Mouse (Mus musculus) mouse embryonic stem cell (cell line): Measurements from ENCODE around the gene Trip11.

Source experiments
- in situ Hi-C, 2 experiments: fragments of 300-500 bp; cut with MboI; formaldehyde crosslinking; loops; 1 replicate in 1 of 2; 3 replicates in 1 of 2; pipeline ENCODE4 v1.14.3; 2019 to 2020; ENCODE audit warnings: low sequenced_read_pairs in 2 of 2, low pct_unique_long_range_greater_than_20kb in 1 of 2, mixed read lengths in 1 of 2; ENCODE audit not compliant: unreplicated experiment in 1 of 2

The Trip11 gene

GRCm38 (mm10) chr12:101834715-101835114, 78.4 kb downstream of the Trip11 start:
- in situ Hi-C loops = no loop called here

- in situ Hi-C loops = no loop called here
These were observed 79.3 kb downstream of the Trip11 start for GRCm38 (mm10) chr12:101833776-101834175.

GRCm38 (mm10) chr12:101833115-101833506, 80.0 kb downstream of the Trip11 start:
- in situ Hi-C loops = no loop called here

- in situ Hi-C loops = no loop called here
These were observed 80.6 kb downstream of the Trip11 start for GRCm38 (mm10) chr12:101832179-101833114.

- in situ Hi-C loops = no loop called here
These were observed 81.8 kb downstream of the Trip11 start for GRCm38 (mm10) chr12:101831221-101831620.

GRCm38 (mm10) chr12:101823161-101823560, 89.9 kb downstream of the Trip11 start:
- in situ Hi-C loops = no loop called here

GRCm38 (mm10) chr12:101821596-101821995, 91.5 kb downstream of the Trip11 start:
- in situ Hi-C loops = no loop called here

GRCm38 (mm10) chr12:101819570-101819969, 93.5 kb downstream of the Trip11 start:
- in situ Hi-C loops = no loop called here

GRCm38 (mm10) chr12:101818608-101819370, 94.3 kb downstream of the Trip11 start, which contains the start of gene Fbln5:
Gene Fbln5 (minus strand): TSS chr12:101819055.
- in situ Hi-C loops = no loop called here

GRCm38 (mm10) chr12:101818246-101818607, 94.8 kb downstream of the Trip11 start:
- in situ Hi-C loops = no loop called here

- in situ Hi-C loops = no loop called here
These were observed 96.3 kb downstream of the Trip11 start for GRCm38 (mm10) chr12:101816810-101817209.

GRCm38 (mm10) chr12:101815796-101816195, 97.3 kb downstream of the Trip11 start:
- in situ Hi-C loops = no loop called here

GRCm38 (mm10) chr12:101814423-101814822, 98.6 kb downstream of the Trip11 start:
- in situ Hi-C loops = no loop called here

- in situ Hi-C loops = no loop called here
These were observed 101.9 kb downstream of the Trip11 start for GRCm38 (mm10) chr12:101811181-101811580.

GRCm38 (mm10) chr12:101810515-101810914, 102.6 kb downstream of the Trip11 start:
- in situ Hi-C loops = no loop called here

- in situ Hi-C loops = no loop called here
These were observed 105.7 kb downstream of the Trip11 start for GRCm38 (mm10) chr12:101807400-101807799.

GRCm38 (mm10) chr12:101802445-101802844, 110.6 kb downstream of the Trip11 start:
- in situ Hi-C loops = no loop called here

GRCm38 (mm10) chr12:101801744-101802143, 111.3 kb downstream of the Trip11 start:
- in situ Hi-C loops = no loop called here

- in situ Hi-C loops = no loop called here
These were observed 112.0 kb downstream of the Trip11 start for GRCm38 (mm10) chr12:101801051-101801450.
